Mouse (Mus musculus) layer of hippocampus, adult 18-20 months (tissue): Measurements from ENCODE around the gene Ago1. TPM values are rescaled to one million over a fixed set of nuclear protein-coding genes. Genes with fewer than 3 reads are reported as not detected.

Source experiments
- DNase-seq, 2 experiments: peaks; one replicate each; pipeline ENCODE4 v3.0.0; 2022; ENCODE audit warnings: low spot score in 2 of 2
- long read RNA-seq: library from polyadenylated mRNA; stranded (forward); transcript quantifications from one replicate; pipeline ENCODE4 v2.0.0, GENCODE M21; 2021
- total RNA-seq, 2 experiments: library from RNA; stranded (reverse); gene quantifications; 2 replicates each; pipeline ENCODE4 v1.2.3; 2021

The Ago1 gene
- total RNA-seq: 10 to 100 TPM; 58.7 to 59.3 TPM
- long read RNA-seq, partial matches to known transcripts: 1 of 2 reads
- long read RNA-seq, other reads (novel, unspliced or antisense): 1 of 2 reads

GRCm38 (mm10) chr4:126468285-126468901, at the start of gene Ago1:
TSS of gene Ago1 (minus strand) at chr4:126468583.
- DNase-seq: peak; percentile 93 to 96

GRCm38 (mm10) chr4:126512308-126513066, 44.1 kb upstream of the Ago1 start:
- DNase-seq: no peak

GRCm38 (mm10) chr4:126511013-126511412, 42.6 kb upstream of the Ago1 start:
- DNase-seq: no peak

- no peak for DNase-seq
Observed at GRCm38 (mm10) chr4:126509072-126509471, 40.7 kb upstream of the Ago1 start.

- no peak for DNase-seq
Observed at GRCm38 (mm10) chr4:126508110-126508899, 39.9 kb upstream of the Ago1 start.

GRCm38 (mm10) chr4:126502977-126503309, 34.6 kb upstream of the Ago1 start:
- DNase-seq: no peak

- DNase-seq: no peak
Observed at GRCm38 (mm10) chr4:126502141-126502976, 34.0 kb upstream of the Ago1 start.

- DNase-seq: no peak
Observed at GRCm38 (mm10) chr4:126498601-126499000, 30.2 kb upstream of the Ago1 start.

- no peak for DNase-seq
Observed at GRCm38 (mm10) chr4:126496963-126497362, 28.6 kb upstream of the Ago1 start.

- DNase-seq: no peak
Observed at GRCm38 (mm10) chr4:126495942-126496790, 27.8 kb upstream of the Ago1 start.

- no peak for DNase-seq
Observed at GRCm38 (mm10) chr4:126495453-126495852, 27.1 kb upstream of the Ago1 start.

- DNase-seq: no peak
Observed at GRCm38 (mm10) chr4:126493416-126493815, 25.0 kb upstream of the Ago1 start.

GRCm38 (mm10) chr4:126491977-126492376, 23.6 kb upstream of the Ago1 start:
- DNase-seq: no peak

- DNase-seq: no peak
Observed at GRCm38 (mm10) chr4:126490726-126491125, 22.3 kb upstream of the Ago1 start.

- DNase-seq: no peak
Observed at GRCm38 (mm10) chr4:126489811-126490210, 21.4 kb upstream of the Ago1 start.

- DNase-seq: peak in 1 of 2 experiments; percentile 31
Observed at GRCm38 (mm10) chr4:126486217-126486616, 17.8 kb upstream of the Ago1 start.

- no peak for DNase-seq
Observed at GRCm38 (mm10) chr4:126485065-126485464, 16.7 kb upstream of the Ago1 start.

- no peak for DNase-seq
Observed at GRCm38 (mm10) chr4:126483874-126484273, 15.5 kb upstream of the Ago1 start.

- no peak for DNase-seq
Observed at GRCm38 (mm10) chr4:126482951-126483350, 14.6 kb upstream of the Ago1 start.

GRCm38 (mm10) chr4:126481461-126481860, 13.1 kb upstream of the Ago1 start:
- no peak for DNase-seq
